Mouse (Mus musculus): Measurements from ENCODE around the gene Arid1b. TPM values are rescaled to one million over a fixed set of nuclear protein-coding genes. Genes with fewer than 3 reads are reported as not detected.

Gene Arid1b
- polyA plus RNA-seq, 1 experiment from 2014 or later = 12.4 TPM

- no peak overlapping the region for H3K27ac ChIP-seq (replicated peaks; ENCODE audit: low read depth, low read length)
- H3K4me2 ChIP-seq (ENCODE audit: low read depth, low read length) = no peak overlapping the region
- 0 out of 2 replicates have a peak, but pooled peaks cover 3% of the 10 kb centered on the region for H3K36me3 ChIP-seq (ENCODE audit: control insufficient read depth, insufficient read depth, low read length)
- no peak overlapping the region for H3K4me3 ChIP-seq (ENCODE audit: low read depth, low read length)
- no peak overlapping the region for H3K9ac ChIP-seq (ENCODE audit: low read depth, low read length)
- H3K9me3 ChIP-seq (ENCODE audit: control insufficient read depth, low read length) = no peaks in the 10 kb centered on the region
- no peak for DNase-seq (ENCODE audit: low spot score)
- WGBS = 85% methylated on average over 4 of the region's 4 CpGs
- no peaks in the 10 kb centered on the region for H3K27me3 ChIP-seq (replicated peaks; ENCODE audit: control insufficient read depth, insufficient read depth, low read length)
- ATAC-seq (ENCODE audit: low read depth) = no peak
- no peaks in the 10 kb centered on the region for H3K4me1 ChIP-seq (ENCODE audit: control insufficient read depth, insufficient read depth, low read length)
These were observed 170.7 kb downstream of the Arid1b start for GRCm38 (mm10) chr17:5164794-5165193.

DNA sequence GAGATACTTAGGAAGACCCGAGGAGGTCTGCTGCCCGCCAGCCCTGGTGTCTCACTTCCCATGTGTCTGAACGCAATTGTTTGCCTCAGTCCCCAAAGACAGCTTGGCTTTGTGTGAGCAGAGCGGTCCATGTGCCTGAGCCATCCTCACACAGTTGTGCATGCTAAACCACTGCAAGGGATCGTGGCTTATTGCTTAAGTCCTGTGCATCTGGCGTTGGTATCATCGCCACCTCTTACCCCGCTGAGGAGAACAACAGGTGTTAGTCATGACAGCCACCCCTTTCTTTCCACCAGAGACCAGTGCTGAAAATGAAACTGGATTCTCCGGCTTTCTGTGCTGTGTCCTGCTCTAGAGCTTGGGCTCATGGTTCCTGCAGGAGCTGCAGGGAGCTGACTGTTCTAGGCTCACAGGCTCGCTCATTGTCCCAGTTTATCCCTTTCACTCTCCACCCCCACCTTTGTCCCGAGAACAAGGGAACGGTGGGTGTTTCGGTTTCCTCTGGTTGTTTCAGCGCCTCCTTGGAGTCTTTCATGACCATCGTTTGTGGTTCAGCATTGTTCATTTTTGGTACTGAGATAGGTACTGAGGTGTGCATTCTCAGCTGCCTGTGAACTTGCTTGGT, 171.2 kb downstream of the Arid1b start:
- DNase-seq (ENCODE audit: low spot score) (peak; percentile 50), ATAC-seq (ENCODE audit: low read depth) (peak; percentile 34; the same call in 1 of the 2 replicates)

DNA sequence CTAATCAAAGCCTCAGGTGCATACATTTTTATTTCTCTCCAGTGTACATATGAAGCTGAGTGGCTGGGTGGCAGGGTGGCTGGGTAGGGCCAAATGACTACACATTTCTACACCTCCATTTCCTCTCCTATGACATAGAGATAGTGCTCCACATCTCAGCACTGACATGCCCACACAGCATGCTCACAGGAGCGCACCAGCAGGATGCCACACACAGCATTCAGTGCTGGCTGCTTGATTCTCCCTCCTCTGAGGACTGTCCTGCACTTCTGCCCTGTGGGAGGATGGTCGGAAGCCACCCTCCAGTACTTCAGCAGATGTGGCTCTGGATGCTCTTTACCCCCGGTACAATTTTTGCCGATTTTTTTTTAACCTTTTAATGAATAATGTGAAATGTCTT, 172.0 kb downstream of the Arid1b start:
- ATAC-seq (ENCODE audit: low read depth) = no peak
- no peaks in the 10 kb centered on the region for H3K4me1 ChIP-seq (ENCODE audit: control insufficient read depth, insufficient read depth, low read length)
- no peaks in the 10 kb centered on the region for H3K27me3 ChIP-seq (replicated peaks; ENCODE audit: control insufficient read depth, insufficient read depth, low read length)
- DNase-seq (ENCODE audit: low spot score) = no peak
- no peak overlapping the region for H3K27ac ChIP-seq (replicated peaks; ENCODE audit: low read depth, low read length)
- WGBS = 80% methylated on average over 4 of the region's 4 CpGs
- no peak overlapping the region for H3K4me3 ChIP-seq (ENCODE audit: low read depth, low read length)
- no peak overlapping the region for H3K9ac ChIP-seq (ENCODE audit: low read depth, low read length)
- no peaks in the 10 kb centered on the region for H3K36me3 ChIP-seq (ENCODE audit: control insufficient read depth, insufficient read depth, low read length)
- H3K9me3 ChIP-seq (ENCODE audit: control insufficient read depth, low read length) = no peaks in the 10 kb centered on the region
- H3K4me2 ChIP-seq (ENCODE audit: low read depth, low read length) = no peak overlapping the region

More for the DNA sequence above, 171.2 kb downstream of the Arid1b start:
- Histone ChIP-seq H3K27ac (replicated peaks; ENCODE audit: low read depth, low read length) (no peak overlapping the region), H3K9me3 (ENCODE audit: control insufficient read depth, low read length) (no peaks in the 10 kb centered on the region), H3K4me3 (ENCODE audit: low read depth, low read length) (no peak overlapping the region), H3K4me2 (ENCODE audit: low read depth, low read length) (no peak overlapping the region), H3K9ac (ENCODE audit: low read depth, low read length) (no peak overlapping the region), H3K36me3 (ENCODE audit: control insufficient read depth, insufficient read depth, low read length) (no peaks in the 10 kb centered on the region), H3K4me1 (ENCODE audit: control insufficient read depth, insufficient read depth, low read length) (no peaks in the 10 kb centered on the region), H3K27me3 (replicated peaks; ENCODE audit: control insufficient read depth, insufficient read depth, low read length) (no peaks in the 10 kb centered on the region)
- WGBS = 66% methylated on average over 15 of the region's 15 CpGs

DNA sequence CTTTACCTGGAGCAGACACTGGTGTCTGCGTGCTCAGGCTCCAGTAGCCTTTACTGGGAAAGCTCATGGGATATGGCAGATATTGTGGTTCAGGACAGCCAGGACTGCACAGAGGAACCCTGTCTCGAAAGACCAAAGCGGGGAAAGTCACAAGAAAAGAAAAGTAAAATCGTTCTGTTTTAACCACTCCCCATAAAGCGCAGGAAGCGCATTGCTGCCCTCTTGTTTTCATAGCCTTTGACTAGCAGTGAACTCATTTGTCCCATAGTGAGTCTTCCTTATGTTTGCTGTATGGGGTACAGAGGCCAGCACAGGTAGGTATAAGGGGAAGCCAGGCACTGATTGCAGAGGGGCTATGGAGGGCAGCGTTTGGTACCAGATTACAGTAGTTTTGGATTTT, 173.9 kb downstream of the Arid1b start:
- Histone ChIP-seq H3K36me3 (ENCODE audit: control insufficient read depth, insufficient read depth, low read length) (no peaks in the 10 kb centered on the region), H3K9me3 (ENCODE audit: control insufficient read depth, low read length) (no peaks in the 10 kb centered on the region), H3K4me1 (ENCODE audit: control insufficient read depth, insufficient read depth, low read length) (no peaks in the 10 kb centered on the region), H3K4me2 (ENCODE audit: low read depth, low read length) (no peak overlapping the region), H3K27me3 (replicated peaks; ENCODE audit: control insufficient read depth, insufficient read depth, low read length) (no peaks in the 10 kb centered on the region), H3K9ac (ENCODE audit: low read depth, low read length) (no peak overlapping the region), H3K4me3 (ENCODE audit: low read depth, low read length) (no peak overlapping the region), H3K27ac (replicated peaks; ENCODE audit: low read depth, low read length) (no peak overlapping the region)
- ATAC-seq (ENCODE audit: low read depth) (no peak), DNase-seq (ENCODE audit: low spot score) (no peak)
- whole genome bisulfite sequencing = 78% methylated on average over 7 of the region's 7 CpGs

DNA sequence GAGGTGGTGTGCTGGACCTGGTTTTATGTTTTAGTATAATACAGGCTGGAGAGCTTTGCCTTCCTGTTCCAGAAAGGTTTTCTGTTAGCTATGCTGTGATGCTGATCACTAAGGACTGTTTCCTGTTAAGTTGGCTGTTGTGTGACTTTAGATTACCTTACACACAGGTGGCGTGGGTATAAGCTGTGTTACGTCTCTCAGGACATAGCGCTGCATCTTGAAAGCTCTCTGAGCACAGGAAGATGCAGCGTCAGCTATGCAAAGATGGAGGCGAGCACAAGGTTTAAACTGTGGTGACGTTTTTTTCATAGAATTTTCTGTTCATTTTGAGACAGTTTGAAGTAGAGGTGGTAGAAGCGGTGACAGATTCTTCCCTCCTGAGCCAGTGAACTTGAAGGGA, 174.5 kb downstream of the Arid1b start:
- H3K9ac ChIP-seq (ENCODE audit: low read depth, low read length) = no peak overlapping the region

GRCm38 (mm10) chr17:5170321-5170720, 176.2 kb downstream of the Arid1b start:
- Histone ChIP-seq H3K27ac (replicated peaks; ENCODE audit: low read depth, low read length) (no peak overlapping the region), H3K4me2 (ENCODE audit: low read depth, low read length) (no peak overlapping the region), H3K9me3 (ENCODE audit: control insufficient read depth, low read length) (no peaks in the 10 kb centered on the region), H3K27me3 (replicated peaks; ENCODE audit: control insufficient read depth, insufficient read depth, low read length) (no peaks in the 10 kb centered on the region), H3K36me3 (ENCODE audit: control insufficient read depth, insufficient read depth, low read length) (no peaks in the 10 kb centered on the region), H3K4me1 (ENCODE audit: control insufficient read depth, insufficient read depth, low read length) (no peaks in the 10 kb centered on the region), H3K9ac (ENCODE audit: low read depth, low read length) (no peak overlapping the region), H3K4me3 (ENCODE audit: low read depth, low read length) (no peak overlapping the region)
- WGBS = 90% methylated on average over 12 of the region's 12 CpGs
- DNase-seq (ENCODE audit: low spot score) = no peak
- ATAC-seq (ENCODE audit: low read depth) = no peak

More for the DNA sequence above, 174.5 kb downstream of the Arid1b start:
- no peak overlapping the region for H3K4me2 ChIP-seq (ENCODE audit: low read depth, low read length)
- H3K9me3 ChIP-seq (ENCODE audit: control insufficient read depth, low read length) = no peaks in the 10 kb centered on the region
- 91% methylated on average over 7 of the region's 7 CpGs for WGBS
- no peaks in the 10 kb centered on the region for H3K27me3 ChIP-seq (replicated peaks; ENCODE audit: control insufficient read depth, insufficient read depth, low read length)
- H3K4me3 ChIP-seq (ENCODE audit: low read depth, low read length) = no peak overlapping the region
- DNase-seq (ENCODE audit: low spot score) = no peak
- H3K27ac ChIP-seq (replicated peaks; ENCODE audit: low read depth, low read length) = no peak overlapping the region
- no peaks in the 10 kb centered on the region for H3K4me1 ChIP-seq (ENCODE audit: control insufficient read depth, insufficient read depth, low read length)
- no peak for ATAC-seq (ENCODE audit: low read depth)
- no peaks in the 10 kb centered on the region for H3K36me3 ChIP-seq (ENCODE audit: control insufficient read depth, insufficient read depth, low read length)

DNA sequence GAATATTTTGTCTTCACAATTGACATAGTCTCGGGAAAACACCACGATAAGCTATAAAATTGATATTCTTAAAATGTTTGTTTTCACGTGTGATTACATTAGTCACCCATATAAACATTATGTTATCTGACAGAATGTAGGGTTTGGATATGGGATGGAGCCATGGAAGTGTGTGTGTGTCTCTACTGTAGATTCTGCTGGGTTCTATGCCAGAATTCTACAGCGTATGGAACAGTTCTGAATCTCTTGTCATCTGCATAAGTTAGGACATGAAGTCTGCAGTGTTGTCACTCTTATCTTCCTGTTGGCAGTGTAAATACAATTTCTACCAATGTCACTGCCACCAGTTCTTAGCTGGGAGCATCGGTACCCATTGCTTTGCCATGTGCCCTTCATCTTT, 177.3 kb downstream of the Arid1b start:
- H3K27ac ChIP-seq (replicated peaks; ENCODE audit: low read depth, low read length) = no peak overlapping the region
- no peak for ATAC-seq (ENCODE audit: low read depth)
- H3K9ac ChIP-seq (ENCODE audit: low read depth, low read length) = no peak overlapping the region
- no peak overlapping the region for H3K4me3 ChIP-seq (ENCODE audit: low read depth, low read length)
- no peaks in the 10 kb centered on the region for H3K4me1 ChIP-seq (ENCODE audit: control insufficient read depth, insufficient read depth, low read length)
- no peak for DNase-seq (ENCODE audit: low spot score)
- H3K36me3 ChIP-seq (ENCODE audit: control insufficient read depth, insufficient read depth, low read length) = no peaks in the 10 kb centered on the region
- H3K27me3 ChIP-seq (replicated peaks; ENCODE audit: control insufficient read depth, insufficient read depth, low read length) = no peaks in the 10 kb centered on the region
- H3K9me3 ChIP-seq (ENCODE audit: control insufficient read depth, low read length) = no peaks in the 10 kb centered on the region
- H3K4me2 ChIP-seq (ENCODE audit: low read depth, low read length) = no peak overlapping the region
- WGBS = 89% methylated on average over 5 of the region's 5 CpGs

- no peaks in the 10 kb centered on the region for H3K9me3 ChIP-seq (ENCODE audit: control insufficient read depth, low read length)
- no peak overlapping the region for H3K4me2 ChIP-seq (ENCODE audit: low read depth, low read length)
- H3K4me1 ChIP-seq (ENCODE audit: control insufficient read depth, insufficient read depth, low read length) = peaks cover 2% of the 10 kb centered on the region; the same call in 1 of the 2 replicates
- no peak overlapping the region for H3K27ac ChIP-seq (replicated peaks; ENCODE audit: low read depth, low read length)
- H3K9ac ChIP-seq (ENCODE audit: low read depth, low read length) = no peak overlapping the region
- H3K4me3 ChIP-seq (ENCODE audit: low read depth, low read length) = no peak overlapping the region
- 65% methylated on average over 6 of the region's 6 CpGs for WGBS
- H3K36me3 ChIP-seq (ENCODE audit: control insufficient read depth, insufficient read depth, low read length) = no peaks in the 10 kb centered on the region
- no peak for ATAC-seq (ENCODE audit: low read depth)
- no peak for DNase-seq (ENCODE audit: low spot score)
- H3K27me3 ChIP-seq (replicated peaks; ENCODE audit: control insufficient read depth, insufficient read depth, low read length) = no peaks in the 10 kb centered on the region
These were observed 180.4 kb downstream of the Arid1b start for GRCm38 (mm10) chr17:5174426-5175020.

DNA sequence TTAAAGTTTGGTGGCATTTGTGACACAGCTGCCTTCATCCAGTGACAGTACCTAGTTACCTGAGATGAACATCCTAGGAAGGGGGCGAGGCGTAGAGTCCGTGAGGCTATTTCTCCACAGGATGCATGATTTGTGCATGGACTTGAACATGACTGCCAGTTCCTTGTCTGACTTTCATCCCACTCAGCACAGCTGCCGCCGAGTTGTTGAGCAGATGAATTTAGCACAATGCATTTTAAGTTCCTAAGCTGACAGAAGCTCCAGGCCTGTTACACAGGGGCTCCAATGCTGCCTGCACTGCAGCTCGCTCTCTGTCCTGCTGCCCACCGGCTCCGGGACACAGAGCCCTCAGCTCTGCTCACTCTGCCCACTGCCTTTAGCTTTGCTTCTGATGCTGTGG, 181.4 kb downstream of the Arid1b start:
- ATAC-seq (ENCODE audit: low read depth) (no peak), DNase-seq (ENCODE audit: low spot score) (no peak)
- Histone ChIP-seq H3K27me3 (replicated peaks; ENCODE audit: control insufficient read depth, insufficient read depth, low read length) (no peaks in the 10 kb centered on the region), H3K9ac (ENCODE audit: low read depth, low read length) (no peak overlapping the region), H3K27ac (replicated peaks; ENCODE audit: low read depth, low read length) (no peak overlapping the region), H3K9me3 (ENCODE audit: control insufficient read depth, low read length) (no peaks in the 10 kb centered on the region), H3K4me3 (ENCODE audit: low read depth, low read length) (no peak overlapping the region), H3K4me2 (ENCODE audit: low read depth, low read length) (no peak overlapping the region), H3K4me1 (ENCODE audit: control insufficient read depth, insufficient read depth, low read length) (peaks cover 11% of the 10 kb centered on the region; the same call in 1 of the 2 replicates), H3K36me3 (ENCODE audit: control insufficient read depth, insufficient read depth, low read length) (no peaks in the 10 kb centered on the region)
- 85% methylated on average over 8 of the region's 8 CpGs for WGBS
